Mouse (Mus musculus): ENCODE results near the gene Mecom. TPM values are rescaled to one million over a fixed set of nuclear protein-coding genes. Genes with fewer than 3 reads are reported as not detected.
A peak's percentile ranks its signal among the peaks of the same experiment; 100 is the strongest.

The Mecom gene
- total and polyA plus RNA-seq, 3 experiments, result not detected

GRCm38 (mm10) chr3:30307601-30308000 lies 240.2 kb downstream of the Mecom start:
- dilution Hi-C loops (cut with MboI; ENCODE audit: extremely low pct_ligation_motif_present, extremely low pct_unique_long_range_greater_than_20kb, low sequenced_read_pairs) (no loop called here), in situ Hi-C loops (cut with MboI; ENCODE audit: low pct_ligation_motif_present, low pct_unique_long_range_greater_than_20kb, low sequenced_read_pairs) (no loop called here)
- Histone ChIP-seq H3K9me3 (replicated peaks; ENCODE audit: low read length) (no peaks in the 10 kb centered on the region), H3K9ac (ENCODE audit: insufficient read depth, low read depth) (no peak overlapping the region), H3K27me3 (replicated peaks) (no peaks in the 10 kb centered on the region), H3K4me1 (ENCODE audit: control insufficient read depth in 1 of 2, insufficient read depth in 2 of 2) (peaks cover 0 to 11% of the 10 kb centered on the region in 2 experiments; a peak in 1 of 4 replicates), H3K4me3 (replicated peaks in 1 of 3; ENCODE audit: low read depth in 2 of 3, low read length in 2 of 3, poor library complexity in 1 of 3) (no peak overlapping the region), H3K27ac (ENCODE audit: insufficient read depth, low read depth) (no peak overlapping the region), H3K79me2 (replicated peaks; ENCODE audit: control insufficient read depth, extremely low read depth, insufficient read depth, poor library complexity, severe bottlenecking) (no peaks in the 10 kb centered on the region), H3K4me2 (ENCODE audit: insufficient read depth, low read depth, poor library complexity, severe bottlenecking) (no peak overlapping the region), H3K36me3 (replicated peaks in 1 of 2; ENCODE audit: control insufficient read depth in 1 of 2, insufficient read depth in 1 of 2, low read length in 1 of 2) (no peaks in the 10 kb centered on the region)
- DNase-seq (ENCODE audit: extremely low read depth), result no peak
- TF ChIP-seq UBTF (IDR thresholded peaks at IDR 0.05; ENCODE audit: low read depth, low read length) (no peak), SIN3A (IDR thresholded peaks at IDR 0.05; ENCODE audit: low read length) (no peak), RAD21 (IDR thresholded peaks at IDR 0.05; ENCODE audit: low read depth, low read length) (no peak), KAT2A (IDR thresholded peaks at IDR 0.05; ENCODE audit: insufficient replicate concordance, low read length) (no peak), MAFK (IDR thresholded peaks at IDR 0.05; ENCODE audit: insufficient replicate concordance, low read length) (0 out of 2 replicates have a peak, but pooled peaks have one; percentile 53)

GRCm38 (mm10) chr3:30306080-30306479 lies 241.7 kb downstream of the Mecom start:
- Histone ChIP-seq H3K27me3 (replicated peaks) (no peaks in the 10 kb centered on the region), H3K9ac (ENCODE audit: insufficient read depth, low read depth) (no peak overlapping the region), H3K4me2 (ENCODE audit: insufficient read depth, low read depth, poor library complexity, severe bottlenecking) (no peak overlapping the region), H3K4me1 (ENCODE audit: control insufficient read depth in 1 of 2, insufficient read depth in 2 of 2) (peaks cover 0 to 11% of the 10 kb centered on the region in 2 experiments; a peak in 1 of 4 replicates), H3K4me3 (replicated peaks in 1 of 3; ENCODE audit: low read depth in 2 of 3, low read length in 2 of 3, poor library complexity in 1 of 3) (no peak overlapping the region), H3K79me2 (replicated peaks; ENCODE audit: control insufficient read depth, extremely low read depth, insufficient read depth, poor library complexity, severe bottlenecking) (no peaks in the 10 kb centered on the region), H3K36me3 (replicated peaks in 1 of 2; ENCODE audit: control insufficient read depth in 1 of 2, insufficient read depth in 1 of 2, low read length in 1 of 2) (no peaks in the 10 kb centered on the region), H3K9me3 (replicated peaks; ENCODE audit: low read length) (no peaks in the 10 kb centered on the region), H3K27ac (ENCODE audit: insufficient read depth, low read depth) (no peak overlapping the region)
- in situ Hi-C loops (cut with MboI; ENCODE audit: low pct_ligation_motif_present, low pct_unique_long_range_greater_than_20kb, low sequenced_read_pairs) (no loop called here), dilution Hi-C loops (cut with MboI; ENCODE audit: extremely low pct_ligation_motif_present, extremely low pct_unique_long_range_greater_than_20kb, low sequenced_read_pairs) (no loop called here)
- DNase-seq (ENCODE audit: extremely low read depth), result no peak
- TF ChIP-seq USF1 (IDR thresholded peaks at IDR 0.05; ENCODE audit: low read depth, low read length) (no peak), E2F4 (IDR thresholded peaks at IDR 0.05; ENCODE audit: insufficient replicate concordance, low read depth, low read length) (no peak), IRF4 (IDR thresholded peaks at IDR 0.05; ENCODE audit: low read depth, low read length) (no peak), JUND (conservative IDR thresholded peaks at IDR 0.05; ENCODE audit: low read depth, low read length) (no peak), MYC (IDR thresholded peaks at IDR 0.05; ENCODE audit: low read depth, low read length) (no peak), NELFE (IDR thresholded peaks at IDR 0.05; ENCODE audit: low read depth, low read length) (no peak), CTCF (conservative IDR thresholded peaks at IDR 0.05 in 1 of 2, IDR thresholded peaks at IDR 0.05 in 1 of 2; ENCODE audit: low read depth in 2 of 2, low read length in 2 of 2) (no peak), MEF2A (IDR thresholded peaks at IDR 0.05; ENCODE audit: borderline replicate concordance, low read depth, low read length) (no peak), SMC3 (IDR thresholded peaks at IDR 0.05; ENCODE audit: low read depth, low read length) (no peak), UBTF (IDR thresholded peaks at IDR 0.05; ENCODE audit: low read depth, low read length) (no peak)

GRCm38 (mm10) chr3:30299460-30299859 lies 248.3 kb downstream of the Mecom start:
- peaks cover 0 to 5% of the 10 kb centered on the region in 2 experiments; a peak in 1 of 4 replicates for H3K4me1 ChIP-seq (ENCODE audit: control insufficient read depth in 1 of 2, insufficient read depth in 2 of 2)
- H3K27ac ChIP-seq (ENCODE audit: insufficient read depth, low read depth), result no peak overlapping the region
- DNase-seq (ENCODE audit: extremely low read depth), result no peak
- no peak overlapping the region for H3K4me2 ChIP-seq (ENCODE audit: insufficient read depth, low read depth, poor library complexity, severe bottlenecking)
- in situ Hi-C loops (cut with MboI; ENCODE audit: low pct_ligation_motif_present, low pct_unique_long_range_greater_than_20kb, low sequenced_read_pairs), result no loop called here
- H3K27me3 ChIP-seq (replicated peaks), result no peaks in the 10 kb centered on the region
- H3K9me3 ChIP-seq (replicated peaks; ENCODE audit: low read length), result no peaks in the 10 kb centered on the region
- no peak overlapping the region for H3K4me3 ChIP-seq (replicated peaks in 1 of 3; ENCODE audit: low read depth in 2 of 3, low read length in 2 of 3, poor library complexity in 1 of 3)
- dilution Hi-C loops (cut with MboI; ENCODE audit: extremely low pct_ligation_motif_present, extremely low pct_unique_long_range_greater_than_20kb, low sequenced_read_pairs), result no loop called here
- no peaks in the 10 kb centered on the region for H3K36me3 ChIP-seq (replicated peaks in 1 of 2; ENCODE audit: control insufficient read depth in 1 of 2, insufficient read depth in 1 of 2, low read length in 1 of 2)
- TF ChIP-seq USF2 (conservative IDR thresholded peaks at IDR 0.05; ENCODE audit: low read depth, low read length) (no peak), TBP (conservative IDR thresholded peaks at IDR 0.05; ENCODE audit: low read depth, low read length) (no peak), GABPA (IDR thresholded peaks at IDR 0.05; ENCODE audit: insufficient replicate concordance, low read depth, low read length) (no peak)
- no peaks in the 10 kb centered on the region for H3K79me2 ChIP-seq (replicated peaks; ENCODE audit: control insufficient read depth, extremely low read depth, insufficient read depth, poor library complexity, severe bottlenecking)
- H3K9ac ChIP-seq (ENCODE audit: insufficient read depth, low read depth), result no peak overlapping the region

Measured in CH12.LX (cell line).